Mouse (Mus musculus): ENCODE measurements around the gene Zfp933.

DNA sequence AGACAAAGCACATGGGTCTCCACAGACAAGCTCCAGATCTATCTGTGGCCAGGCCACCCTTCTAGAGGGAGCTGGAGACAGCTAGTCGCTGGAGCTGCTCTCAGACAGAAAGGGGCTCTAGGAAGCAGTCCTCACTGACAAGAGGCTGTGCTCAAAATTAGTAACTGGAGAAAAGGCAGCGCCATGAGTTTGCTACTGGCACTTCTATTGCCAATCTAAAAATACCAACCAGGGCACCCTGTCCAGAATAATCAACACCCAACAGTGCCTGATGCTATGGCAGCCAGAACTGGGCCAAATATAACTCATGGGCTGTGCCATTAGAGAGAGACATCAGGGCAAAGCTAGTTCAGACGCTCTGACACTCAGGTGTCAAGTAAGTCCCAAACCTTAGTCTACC is 49.2 kb upstream of the Zfp933 start:
- TF ChIP-seq POLR2A (IDR thresholded peaks at IDR 0.05; ENCODE audit: insufficient read depth, low read depth, low read length) (no peak), CTCF (IDR thresholded peaks at IDR 0.05; ENCODE audit: insufficient read depth, low read depth, low read length) (no peak)

Measured in olfactory bulb, adult 2 months (tissue).